Mouse (Mus musculus) heart, embryonic 10.5 days (tissue): ENCODE measurements at regions not wholly inside any gene's neighbourhood (a gene's known extent, or its start where the extent isn't known, plus 50 kb on each side); places are given as distances from the start of the nearest gene placed in this dataset.

Experiments used
- DNase-seq: peaks from one replicate; pipeline ENCODE4 v3.0.0-alpha.2; 2017; ENCODE audit warnings: low spot score
- H3K27ac ChIP-seq: fragments of 300-500 bp; sonication (generic); 2 replicates; pipeline ENCODE4 v1.5.1; 2016; ENCODE audit warnings: mild to moderate bottlenecking
- H3K27me3 ChIP-seq: fragments of 300-500 bp; sonication (generic); 2 replicates; pipeline ENCODE4 v1.6.1; 2016; ENCODE audit warnings: mild to moderate bottlenecking; ENCODE audit not compliant: poor library complexity, insufficient read depth, severe bottlenecking
- H3K36me3 ChIP-seq: fragments of 300-500 bp; sonication (generic); 2 replicates; pipeline ENCODE4 v1.6.1; 2016; ENCODE audit warnings: mild to moderate bottlenecking, moderate library complexity
- H3K4me1 ChIP-seq: fragments of 300-500 bp; sonication (generic); 2 replicates; pipeline ENCODE4 v1.6.1; 2016; ENCODE audit warnings: mild to moderate bottlenecking
- H3K4me3 ChIP-seq: fragments of 300-500 bp; sonication (generic); 2 replicates; pipeline ENCODE4 v1.5.1; 2016; ENCODE audit warnings: mild to moderate bottlenecking, moderate library complexity
- H3K9me3 ChIP-seq: fragments of 300-500 bp; sonication (generic); 2 replicates; pipeline ENCODE4 v1.6.1; 2016; ENCODE audit warnings: mild to moderate bottlenecking, moderate library complexity
- whole genome bisulfite sequencing: fragments of 180-500 bp; shearing (Covaris S2); methylation state at CpG from one replicate; pipeline ENCODE4 v1.1.7; 2016; 5-methylcytosine and 5-hydroxymethylcytosine counted together

DNA sequence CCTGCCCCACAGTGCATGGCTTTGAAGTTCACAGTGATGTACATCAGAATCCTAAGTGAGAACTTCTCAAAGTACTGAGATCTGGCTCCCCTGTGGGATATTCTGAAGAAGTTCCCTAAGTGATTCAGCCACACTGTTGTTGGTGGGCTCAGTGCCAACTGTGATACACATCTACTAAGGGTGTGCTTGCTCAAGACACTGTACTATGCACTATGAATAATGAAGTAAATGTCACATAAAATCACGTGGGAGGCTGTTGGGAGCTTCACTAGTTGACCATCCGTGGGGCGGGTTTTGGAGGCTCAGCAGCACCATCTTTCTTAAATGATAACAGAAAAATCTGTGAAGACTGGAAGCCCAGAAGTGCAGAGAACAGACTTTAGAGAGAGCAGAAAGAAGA lies 193.0 kb downstream of the Pten start:
- peak; percentile 11 for DNase-seq
- 75% methylated on average over 3 of the region's 3 CpGs for WGBS
- no peaks in the 10 kb centered on the region for H3K27me3 ChIP-seq

DNA sequence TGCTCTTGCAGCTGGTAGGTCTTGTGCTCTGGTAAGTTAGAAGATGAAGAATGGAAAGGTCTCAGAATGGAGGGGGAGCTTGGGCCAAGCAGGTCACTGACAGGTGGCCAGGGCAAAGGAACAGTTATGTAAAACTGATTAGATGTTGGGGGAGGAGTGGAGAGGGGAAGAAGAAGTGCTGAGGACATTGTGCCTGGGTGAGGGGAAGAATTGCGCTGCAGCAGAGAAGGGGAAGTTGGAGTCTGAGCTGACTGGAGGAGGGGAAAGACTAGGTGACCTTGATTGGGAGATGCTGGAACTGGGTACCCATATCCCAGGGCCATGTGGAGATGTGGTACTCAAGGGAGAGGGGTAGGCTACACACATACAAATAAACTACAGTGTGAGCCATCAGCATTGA lies 193.5 kb downstream of the Pten start:
- H3K27ac ChIP-seq, result no peak overlapping the region
- peaks cover 6% of the 10 kb centered on the region; the same call in 1 of the 2 replicates for H3K4me1 ChIP-seq
- DNase-seq, result peak; percentile 62
- no peak overlapping the region for H3K4me3 ChIP-seq
- 75% methylated on average over 1 of the region's 1 CpGs for WGBS
- no peaks in the 10 kb centered on the region for H3K27me3 ChIP-seq
- H3K36me3 ChIP-seq, result no peaks in the 10 kb centered on the region
- no peaks in the 10 kb centered on the region for H3K9me3 ChIP-seq

More for the DNA sequence above, 193.0 kb downstream of the Pten start:
- Histone ChIP-seq H3K9me3 (no peaks in the 10 kb centered on the region), H3K4me1 (0 out of 2 replicates have a peak, but pooled peaks cover 6% of the 10 kb centered on the region), H3K4me3 (no peak overlapping the region), H3K36me3 (no peaks in the 10 kb centered on the region), H3K27ac (no peak overlapping the region)

GRCm38 (mm10) chr19:32952425-32952824 lies 195.1 kb downstream of the Pten start:
- 87% methylated on average over 4 of the region's 4 CpGs for WGBS

GRCm38 (mm10) chr19:32952928-32953687 lies 195.8 kb downstream of the Pten start:
- Histone ChIP-seq H3K4me3 (no peak overlapping the region), H3K36me3 (no peaks in the 10 kb centered on the region), H3K9me3 (no peaks in the 10 kb centered on the region), H3K4me1 (peaks cover 12% of the 10 kb centered on the region; the same call in 1 of the 2 replicates), H3K27ac (no peak overlapping the region), H3K27me3 (no peaks in the 10 kb centered on the region; the same call in 1 of the 2 replicates)
- WGBS, result 69% methylated on average over 11 of the region's 11 CpGs
- DNase-seq, result peak; percentile 55

More at GRCm38 (mm10) chr19:32952425-32952824, 195.1 kb downstream of the Pten start:
- peak; percentile 14 for DNase-seq
- H3K9me3 ChIP-seq, result no peaks in the 10 kb centered on the region
- no peak overlapping the region for H3K4me3 ChIP-seq
- H3K27ac ChIP-seq, result no peak overlapping the region
- H3K36me3 ChIP-seq, result no peaks in the 10 kb centered on the region
- H3K27me3 ChIP-seq, result no peaks in the 10 kb centered on the region; the same call in 1 of the 2 replicates
- H3K4me1 ChIP-seq, result peaks cover 12% of the 10 kb centered on the region; the same call in 1 of the 2 replicates

GRCm38 (mm10) chr19:32954001-32954605 lies 196.8 kb downstream of the Pten start:
- Histone ChIP-seq H3K27me3 (no peaks in the 10 kb centered on the region; the same call in 1 of the 2 replicates), H3K36me3 (no peaks in the 10 kb centered on the region), H3K9me3 (no peaks in the 10 kb centered on the region), H3K27ac (no peak overlapping the region), H3K4me1 (peaks cover 12% of the 10 kb centered on the region; the same call in 1 of the 2 replicates), H3K4me3 (no peak overlapping the region)
- no peak for DNase-seq
- 56% methylated on average over 4 of the region's 4 CpGs for WGBS

GRCm38 (mm10) chr19:32954942-32955341 lies 197.6 kb downstream of the Pten start:
- no peak for DNase-seq
- H3K27ac ChIP-seq, result no peak overlapping the region
- no peaks in the 10 kb centered on the region; the same call in 1 of the 2 replicates for H3K27me3 ChIP-seq
- no peak overlapping the region for H3K4me3 ChIP-seq
- H3K4me1 ChIP-seq, result peaks cover 12% of the 10 kb centered on the region; the same call in 1 of the 2 replicates
- no peaks in the 10 kb centered on the region for H3K9me3 ChIP-seq
- H3K36me3 ChIP-seq, result no peaks in the 10 kb centered on the region
- 84% methylated on average over 3 of the region's 3 CpGs for WGBS

DNA sequence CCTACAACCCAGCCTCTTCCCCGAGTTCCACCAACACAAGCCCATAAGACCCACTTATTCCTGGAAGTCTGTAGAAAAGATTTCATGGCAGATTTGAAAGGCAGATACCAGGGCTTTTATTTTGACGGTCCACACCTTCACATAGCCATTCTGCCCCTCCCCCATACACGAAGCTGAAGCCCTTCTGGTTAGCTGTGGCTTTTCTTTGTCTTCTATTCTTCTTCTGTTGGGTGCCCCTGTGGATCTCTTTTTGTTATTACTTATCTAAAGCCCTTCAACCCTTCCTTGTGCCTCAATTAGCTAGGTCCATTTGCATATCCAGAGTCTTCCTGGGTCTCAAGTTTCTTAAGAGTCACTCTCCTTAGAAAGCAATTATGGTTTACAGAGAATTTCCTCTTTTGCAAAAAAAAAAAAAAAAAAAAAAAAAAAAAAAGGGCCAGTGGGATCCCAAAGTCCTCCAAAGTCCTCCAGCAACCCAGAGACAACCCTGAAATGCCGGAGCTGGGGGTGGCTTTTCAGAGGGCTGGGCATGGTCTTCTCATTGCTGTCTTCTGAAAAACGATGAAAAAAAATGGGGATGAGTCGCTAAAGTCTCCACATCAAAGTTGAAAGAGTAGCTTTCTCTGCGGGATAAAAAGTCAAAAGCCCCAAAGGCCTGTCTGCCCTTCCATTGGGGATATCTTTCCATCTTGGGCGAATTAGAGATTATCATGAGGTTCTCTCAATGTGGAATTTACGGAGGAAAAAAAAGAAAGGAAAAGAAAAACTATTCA lies 199.0 kb downstream of the Pten start:
- DNase-seq, result peak; percentile 41
- H3K4me3 ChIP-seq, result peak overlapping the region; percentile 49
- no peaks in the 10 kb centered on the region for H3K36me3 ChIP-seq
- H3K9me3 ChIP-seq, result no peaks in the 10 kb centered on the region
- 6% methylated on average over 9 of the region's 9 CpGs for WGBS
- peaks cover 15% of the 10 kb centered on the region; the same call in 1 of the 2 replicates for H3K4me1 ChIP-seq
- H3K27ac ChIP-seq, result peak overlapping the region; percentile 42; the same call in 1 of the 2 replicates
- H3K27me3 ChIP-seq, result no peaks in the 10 kb centered on the region; the same call in 1 of the 2 replicates

GRCm38 (mm10) chr19:32956916-32957558 lies 199.7 kb downstream of the Pten start:
- Histone ChIP-seq H3K4me3 (peak overlapping the region; percentile 49), H3K36me3 (no peaks in the 10 kb centered on the region), H3K9me3 (no peaks in the 10 kb centered on the region), H3K4me1 (peaks cover 15% of the 10 kb centered on the region; the same call in 1 of the 2 replicates), H3K27ac (peak overlapping the region; percentile 42; the same call in 1 of the 2 replicates), H3K27me3 (no peaks in the 10 kb centered on the region; the same call in 1 of the 2 replicates)
- under 1% methylated on average over 13 of the region's 13 CpGs for WGBS
- DNase-seq, result peak; percentile 73

DNA sequence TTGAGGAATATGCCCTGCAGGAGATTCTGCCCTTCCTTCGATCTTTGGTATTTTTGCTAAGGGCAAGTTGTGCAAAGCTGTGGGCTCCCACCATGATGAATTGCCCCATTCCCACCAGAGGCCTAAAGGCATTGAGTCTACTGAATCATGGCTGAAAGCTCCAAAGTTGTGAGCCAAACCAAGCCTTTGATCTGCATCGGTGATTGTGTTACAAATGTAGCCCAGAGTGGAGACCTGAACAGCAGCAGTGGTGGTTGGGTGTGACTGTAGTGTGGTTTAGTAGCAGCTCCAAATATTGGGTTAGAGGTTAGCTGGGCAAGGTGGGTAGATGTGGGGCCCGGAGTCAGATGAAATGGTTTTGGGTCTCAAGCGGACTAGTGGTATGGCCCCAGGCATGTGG lies 201.0 kb downstream of the Pten start:
- H3K4me3 ChIP-seq, result no peak overlapping the region
- no peaks in the 10 kb centered on the region for H3K9me3 ChIP-seq
- peaks cover 10% of the 10 kb centered on the region; the same call in 1 of the 2 replicates for H3K4me1 ChIP-seq
- WGBS, result 91% methylated on average over 4 of the region's 4 CpGs
- H3K27me3 ChIP-seq, result no peaks in the 10 kb centered on the region; the same call in 1 of the 2 replicates
- H3K36me3 ChIP-seq, result no peaks in the 10 kb centered on the region
- DNase-seq, result peak; percentile 33
- no peak overlapping the region for H3K27ac ChIP-seq

DNA sequence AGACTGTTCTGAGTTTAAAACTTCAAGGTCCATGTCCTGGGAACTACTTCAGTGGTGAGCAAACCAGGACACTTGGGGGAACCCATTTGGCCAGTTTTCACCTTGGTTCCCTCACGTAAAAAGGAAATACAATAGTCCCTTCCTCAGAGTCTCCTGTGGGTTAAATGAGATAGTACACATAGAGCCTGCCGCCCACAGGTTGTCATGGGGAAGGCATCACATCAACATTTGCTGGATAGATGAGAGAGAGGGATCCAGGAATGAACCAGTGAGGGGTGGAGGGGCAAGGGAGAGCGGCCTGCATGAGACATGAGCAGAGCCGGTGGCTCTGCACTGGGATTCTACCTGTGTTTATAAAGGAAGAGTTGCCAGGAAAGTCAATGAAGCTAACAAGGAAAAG lies 201.5 kb downstream of the Pten start:
- H3K27ac ChIP-seq, result no peak overlapping the region
- DNase-seq, result peak; percentile 30
- 87% methylated on average over 4 of the region's 4 CpGs for WGBS
- no peaks in the 10 kb centered on the region for H3K9me3 ChIP-seq
- H3K4me3 ChIP-seq, result no peak overlapping the region
- peaks cover 9% of the 10 kb centered on the region; the same call in 1 of the 2 replicates for H3K4me1 ChIP-seq
- H3K36me3 ChIP-seq, result no peaks in the 10 kb centered on the region
- H3K27me3 ChIP-seq, result no peaks in the 10 kb centered on the region; the same call in 1 of the 2 replicates

DNA sequence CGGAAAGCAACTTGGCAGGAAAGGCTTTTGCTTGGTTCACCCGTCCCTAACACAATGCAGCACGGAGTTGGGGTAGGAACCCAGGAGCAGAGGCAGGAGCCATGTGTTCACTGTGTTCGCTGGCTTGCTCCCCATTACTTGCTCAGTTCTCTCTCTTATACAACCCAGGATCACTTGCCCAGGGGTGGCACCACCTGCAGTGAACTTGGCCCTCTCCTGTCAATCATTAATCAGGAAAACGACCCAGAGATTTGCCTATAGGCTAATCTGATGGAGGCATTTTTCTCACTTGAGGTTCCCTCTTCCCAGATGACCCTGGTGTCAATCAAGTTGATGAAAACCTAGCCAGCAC lies 202.5 kb downstream of the Pten start:
- H3K9me3 ChIP-seq, result no peaks in the 10 kb centered on the region

More for the DNA sequence above, 202.5 kb downstream of the Pten start:
- 56% methylated on average over 5 of the region's 5 CpGs for WGBS
- peak; percentile 35 for DNase-seq
- H3K27ac ChIP-seq, result no peak overlapping the region
- peaks cover 9% of the 10 kb centered on the region; the same call in 1 of the 2 replicates for H3K4me1 ChIP-seq
- H3K27me3 ChIP-seq, result no peaks in the 10 kb centered on the region; the same call in 1 of the 2 replicates
- no peaks in the 10 kb centered on the region for H3K36me3 ChIP-seq
- no peak overlapping the region for H3K4me3 ChIP-seq
